Mouse (Mus musculus) midbrain, embryonic 11.5 days (tissue): ENCODE data around the gene Adamtsl3. TPM values are rescaled to one million over a fixed set of nuclear protein-coding genes. Genes with fewer than 3 reads are reported as not detected.

Experiments
- ATAC-seq: fragments of 200-750 bp; cut with Nextera tagmentation; 2 replicates; pipeline ENCODE4 v1.8.0; 2017; ENCODE audit warnings: moderate TSS enrichment, moderate library complexity; ENCODE audit not compliant: low FRiP score
- DNase-seq: peaks from one replicate; pipeline ENCODE4 v3.0.0; 2015; ENCODE audit warnings: low spot score; ENCODE audit errors: missing footprints
- H3K27ac ChIP-seq: fragments of 300-500 bp; sonication (generic); 2 replicates; pipeline ENCODE4 v1.5.1; 2014; ENCODE audit warnings: low read depth, low read length
- H3K27me3 ChIP-seq: fragments of 300-500 bp; sonication (generic); 2 replicates; pipeline ENCODE4 v1.6.1; 2014; ENCODE audit warnings: mild to moderate bottlenecking, low read length, moderate library complexity, mixed read lengths; ENCODE audit not compliant: control insufficient read depth, insufficient read depth
- H3K36me3 ChIP-seq: fragments of 300-500 bp; sonication (generic); 2 replicates; pipeline ENCODE4 v1.6.1; 2014; ENCODE audit warnings: mild to moderate bottlenecking, low read length, moderate library complexity, mixed read lengths; ENCODE audit not compliant: control insufficient read depth, insufficient read depth
- H3K4me1 ChIP-seq: fragments of 300-500 bp; sonication (generic); 2 replicates; pipeline ENCODE4 v1.6.1; 2014; ENCODE audit warnings: low read length; ENCODE audit not compliant: control insufficient read depth, insufficient read depth
- H3K4me2 ChIP-seq: fragments of 300-500 bp; sonication (generic); 2 replicates; pipeline ENCODE4 v1.6.1; 2014; ENCODE audit warnings: mild to moderate bottlenecking, moderate library complexity
- H3K4me3 ChIP-seq: fragments of 300-500 bp; sonication (generic); 2 replicates; pipeline ENCODE4 v1.5.1; 2014; ENCODE audit warnings: low read depth, low read length
- H3K9ac ChIP-seq: fragments of 300-500 bp; sonication (generic); 2 replicates; pipeline ENCODE4 v1.6.1; 2014; ENCODE audit warnings: low read length
- H3K9me3 ChIP-seq: fragments of 300-500 bp; sonication (generic); 2 replicates; pipeline ENCODE4 v1.6.1; 2016; ENCODE audit warnings: low read length; ENCODE audit not compliant: control insufficient read depth
- WGBS: fragments of 180-500 bp; shearing (Covaris S2); extraction: QIAGEN DNeasy Blood & Tissue Kit; methylation state at CpG from one replicate; pipeline ENCODE4 v1.1.7; 2014; 5-methylcytosine and 5-hydroxymethylcytosine counted together
- polyA plus RNA-seq: library from polyadenylated mRNA; unstranded; fragments of >200 nt; fragmentation: Nextera tagmentation; extraction: Ambion mirVana; gene quantifications from 2 replicates; pipeline ENCODE4 v1.2.1, GENCODE M21; 2014

Adamtsl3 gene
- polyA plus RNA-seq, 1 experiment from 2014 or later: not detected

DNA sequence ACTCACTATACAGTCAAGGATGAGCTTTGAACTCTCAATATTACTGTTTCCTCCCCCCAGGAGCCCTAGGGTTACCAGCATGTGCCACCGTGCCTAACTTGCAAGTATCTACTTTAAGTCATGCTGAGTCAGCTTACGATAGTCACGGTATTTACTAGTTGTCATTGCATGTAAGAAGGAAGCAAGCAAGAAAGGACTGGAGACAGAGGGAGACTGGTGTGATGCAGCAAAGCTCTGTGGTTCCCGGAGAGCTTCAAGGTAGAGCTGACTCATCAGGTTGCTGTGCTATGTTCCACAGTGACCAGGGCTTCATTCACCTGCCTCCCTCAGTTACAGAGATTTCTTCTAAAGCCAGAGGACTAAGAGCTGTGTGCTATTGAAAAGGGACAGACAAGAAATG lies 247.0 kb downstream of the Adamtsl3 start:
- H3K4me1 ChIP-seq: no peaks in the 10 kb centered on the region
- H3K4me3 ChIP-seq: no peak overlapping the region
- H3K36me3 ChIP-seq: no peaks in the 10 kb centered on the region
- no peaks in the 10 kb centered on the region for H3K9me3 ChIP-seq
- no peaks in the 10 kb centered on the region for H3K27me3 ChIP-seq
- no peak overlapping the region for H3K4me2 ChIP-seq
- no peak for DNase-seq
- no peak overlapping the region for H3K9ac ChIP-seq
- 88% methylated on average over 4 of the region's 4 CpGs for WGBS
- no peak for ATAC-seq
- H3K27ac ChIP-seq: no peak overlapping the region

- no peak for ATAC-seq
- Histone ChIP-seq H3K9me3 (no peaks in the 10 kb centered on the region), H3K4me2 (no peak overlapping the region), H3K27ac (no peak overlapping the region), H3K36me3 (no peaks in the 10 kb centered on the region), H3K27me3 (no peaks in the 10 kb centered on the region), H3K9ac (no peak overlapping the region), H3K4me1 (no peaks in the 10 kb centered on the region), H3K4me3 (no peak overlapping the region)
- DNase-seq: no peak
- WGBS: 88% methylated on average over 6 of the region's 6 CpGs
These were observed 255.4 kb downstream of the Adamtsl3 start for GRCm38 (mm10) chr7:82590931-82591330.

GRCm38 (mm10) chr7:82602008-82602407 lies 266.5 kb downstream of the Adamtsl3 start:
- DNase-seq (no peak), ATAC-seq (no peak)
- H3K4me1 ChIP-seq: no peaks in the 10 kb centered on the region
- no peaks in the 10 kb centered on the region for H3K27me3 ChIP-seq
- H3K9me3 ChIP-seq: no peaks in the 10 kb centered on the region
- 84% methylated on average over 4 of the region's 4 CpGs for WGBS
- H3K4me3 ChIP-seq: no peak overlapping the region
- H3K27ac ChIP-seq: no peak overlapping the region
- H3K36me3 ChIP-seq: no peaks in the 10 kb centered on the region
- H3K4me2 ChIP-seq: no peak overlapping the region
- no peak overlapping the region for H3K9ac ChIP-seq

DNA sequence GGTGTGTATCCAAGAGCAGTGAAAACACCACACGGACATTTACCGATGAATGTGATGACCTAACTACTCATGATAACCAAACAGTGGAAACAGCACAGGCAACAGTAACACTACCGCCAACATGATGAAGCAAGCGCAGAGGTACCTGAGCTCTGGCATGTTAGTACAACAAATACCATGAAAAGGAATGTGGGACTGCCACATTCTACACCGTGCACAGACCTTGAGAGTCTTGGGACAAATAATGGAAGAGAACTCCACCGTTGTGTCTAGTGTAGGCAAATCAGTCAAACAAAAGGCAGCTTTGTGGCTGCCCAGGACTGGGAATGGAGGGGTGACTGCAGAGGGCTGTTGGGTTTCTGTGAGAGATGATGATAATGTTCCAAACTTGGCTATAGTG lies 269.9 kb downstream of the Adamtsl3 start:
- DNase-seq: no peak
- H3K4me1 ChIP-seq: no peaks in the 10 kb centered on the region
- H3K27me3 ChIP-seq: no peaks in the 10 kb centered on the region
- H3K27ac ChIP-seq: no peak overlapping the region
- no peak overlapping the region for H3K4me3 ChIP-seq
- no peaks in the 10 kb centered on the region for H3K9me3 ChIP-seq
- 86% methylated on average over 6 of the region's 6 CpGs for WGBS
- H3K9ac ChIP-seq: no peak overlapping the region
- ATAC-seq: no peak
- no peak overlapping the region for H3K4me2 ChIP-seq
- H3K36me3 ChIP-seq: no peaks in the 10 kb centered on the region

DNA sequence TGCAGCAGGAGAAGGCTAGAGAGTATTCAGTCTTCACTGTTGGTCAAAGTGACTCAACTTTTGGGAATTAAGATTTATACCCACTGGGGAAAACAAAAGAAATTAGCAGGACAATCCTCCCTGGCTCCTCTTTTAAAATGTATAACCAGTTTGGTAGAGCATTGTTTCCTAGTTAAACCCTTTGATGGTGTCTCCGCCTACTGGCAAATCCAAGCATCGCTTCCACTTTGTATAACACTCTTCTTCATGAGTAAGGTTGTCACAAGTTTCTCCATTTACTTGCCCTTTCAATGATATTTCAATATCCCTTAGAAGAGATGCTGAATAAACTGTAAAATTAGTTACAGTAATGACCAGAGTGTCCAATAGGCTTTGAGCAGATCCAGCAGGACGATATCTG lies 274.1 kb downstream of the Adamtsl3 start:
- Histone ChIP-seq H3K4me2 (no peak overlapping the region), H3K9ac (no peak overlapping the region), H3K9me3 (no peaks in the 10 kb centered on the region), H3K4me3 (no peak overlapping the region), H3K27me3 (no peaks in the 10 kb centered on the region), H3K36me3 (no peaks in the 10 kb centered on the region), H3K4me1 (no peaks in the 10 kb centered on the region), H3K27ac (no peak overlapping the region)
- 65% methylated on average over 3 of the region's 3 CpGs for WGBS
- ATAC-seq (no peak), DNase-seq (no peak)

DNA sequence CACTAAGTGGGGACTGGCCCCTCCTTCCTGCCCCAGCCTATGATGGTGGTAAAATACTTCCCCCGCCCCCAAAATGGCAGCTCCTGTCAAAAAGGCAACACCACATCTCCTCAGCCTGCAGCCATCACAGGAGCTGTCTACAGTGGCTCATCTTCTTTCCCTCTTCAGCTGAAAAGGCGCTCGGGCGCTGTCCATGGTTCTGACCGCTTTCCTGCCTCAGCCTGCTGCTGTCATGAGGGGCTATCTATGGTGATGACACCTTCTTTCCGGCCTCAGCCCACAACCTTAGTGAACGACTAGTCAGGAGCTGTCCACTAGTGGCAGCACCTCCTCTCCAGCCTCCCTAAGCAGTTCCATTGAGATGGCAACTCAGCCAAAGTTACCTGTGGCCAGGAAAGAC lies 289.8 kb downstream of the Adamtsl3 start:
- H3K9ac ChIP-seq: no peak overlapping the region
- no peak overlapping the region for H3K4me2 ChIP-seq
- no peak overlapping the region for H3K4me3 ChIP-seq
- H3K27me3 ChIP-seq: no peaks in the 10 kb centered on the region
- 33% methylated on average over 7 of the region's 7 CpGs for WGBS
- no peaks in the 10 kb centered on the region for H3K4me1 ChIP-seq
- H3K9me3 ChIP-seq: no peaks in the 10 kb centered on the region
- no peak overlapping the region for H3K27ac ChIP-seq
- H3K36me3 ChIP-seq: no peaks in the 10 kb centered on the region
- ATAC-seq (no peak), DNase-seq (peak; percentile 91)

- no peak overlapping the region for H3K4me3 ChIP-seq
- peaks cover 5% of the 10 kb centered on the region; the same call in 1 of the 2 replicates for H3K4me1 ChIP-seq
- H3K27me3 ChIP-seq: no peaks in the 10 kb centered on the region
- no peak overlapping the region for H3K27ac ChIP-seq
- no peak overlapping the region for H3K9ac ChIP-seq
- no peak overlapping the region for H3K4me2 ChIP-seq
- WGBS: 88% methylated on average over 3 of the region's 3 CpGs
- DNase-seq: no peak
- no peaks in the 10 kb centered on the region for H3K9me3 ChIP-seq
- H3K36me3 ChIP-seq: no peaks in the 10 kb centered on the region
- no peak for ATAC-seq
These were observed 311.7 kb downstream of the Adamtsl3 start for GRCm38 (mm10) chr7:82647183-82647582.

DNA sequence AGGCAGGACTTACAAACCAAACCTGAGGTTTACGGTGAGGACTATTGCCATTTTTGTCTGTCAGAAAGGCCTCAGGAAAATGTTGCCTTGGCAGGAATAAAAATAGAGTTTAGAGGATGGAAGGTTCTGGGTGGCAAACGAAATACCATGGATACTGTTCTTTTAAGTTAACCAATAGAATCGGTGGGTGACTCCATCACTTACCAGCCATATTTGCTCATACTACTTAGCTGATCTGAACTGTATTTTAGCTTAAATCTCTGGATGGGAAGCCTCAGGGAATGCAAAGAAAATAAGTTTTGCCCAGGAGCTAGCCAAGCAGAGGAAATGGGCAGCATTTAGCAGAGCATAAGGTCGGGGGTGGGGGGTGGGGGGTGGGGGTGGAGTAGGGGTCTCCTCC lies 312.4 kb downstream of the Adamtsl3 start:
- Histone ChIP-seq H3K9ac (peak overlapping the region; percentile 76), H3K27ac (no peak overlapping the region), H3K9me3 (no peaks in the 10 kb centered on the region), H3K4me2 (peak overlapping the region; percentile 62), H3K36me3 (no peaks in the 10 kb centered on the region), H3K27me3 (no peaks in the 10 kb centered on the region), H3K4me3 (peak overlapping the region; percentile 81), H3K4me1 (peaks cover 5% of the 10 kb centered on the region; the same call in 1 of the 2 replicates)
- ATAC-seq (no peak; the same call in 1 of the 2 replicates), DNase-seq (no peak)
- WGBS: 38% methylated on average over 4 of the region's 4 CpGs

- ATAC-seq: peak; percentile 99
- H3K27ac ChIP-seq: no peak within 1 kb of the TSS
- WGBS: under 1% methylated on average over 46 of the region's 46 CpGs
- no peaks in the 10 kb centered on the region for H3K9me3 ChIP-seq
- H3K4me3 ChIP-seq: peak within 1 kb of the TSS; percentile 81
- H3K36me3 ChIP-seq: no peaks in the 10 kb centered on the region
- H3K4me1 ChIP-seq: peaks cover 5% of the 10 kb centered on the region; the same call in 1 of the 2 replicates
- H3K9ac ChIP-seq: peak within 1 kb of the TSS; percentile 76
- peak within 1 kb of the TSS; percentile 62 for H3K4me2 ChIP-seq
- H3K27me3 ChIP-seq: no peaks in the 10 kb centered on the region
- DNase-seq: peak; percentile 99
These were observed 313.0 kb downstream of the Adamtsl3 start, which contains the start of the genes Saxo2 and Efl1 for GRCm38 (mm10) chr7:82648353-82649080. Gene Saxo2 (minus strand): TSS chr7:82648528. Gene Efl1 (plus strand): TSS chr7:82648614.
